Mouse (Mus musculus) c-Kit-positive CD71-negative TER-119-negative erythroid progenitor cells, embryonic 14.5 days (primary cell): ENCODE measurements around the gene Spp2.

Experiments used
- DNase-seq: peaks from one replicate; pipeline ENCODE4 v3.0.0-alpha.2; 2013; ENCODE audit warnings: low read depth

The Spp2 gene

DNA sequence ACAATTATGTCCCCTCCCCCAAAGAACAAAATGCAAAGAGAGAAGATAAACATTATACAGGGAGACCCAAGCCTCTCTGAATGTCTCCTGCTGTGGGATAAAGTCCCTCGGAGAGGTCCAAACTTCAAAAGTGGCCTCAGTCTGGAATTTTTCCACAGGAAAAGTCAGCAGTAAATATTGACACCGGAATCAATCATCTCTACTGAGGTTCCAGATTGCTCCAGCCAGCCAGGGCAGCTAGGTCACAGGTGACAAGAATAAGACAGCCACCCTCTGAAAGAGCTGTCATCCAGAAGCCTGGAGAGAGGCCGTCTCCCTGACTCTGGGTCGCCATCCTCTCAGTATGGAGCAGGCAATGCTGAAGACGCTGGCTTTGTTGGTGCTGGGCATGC lies at the start of gene Spp2:
Gene Spp2 (plus strand): TSS at position 155 of the 392 bp plus-strand sequence.
- DNase-seq, result no peak

GRCm38 (mm10) chr1:88357458-88358090 lies 49.2 kb upstream of the Spp2 start:
- peak; percentile 66 for DNase-seq

DNA sequence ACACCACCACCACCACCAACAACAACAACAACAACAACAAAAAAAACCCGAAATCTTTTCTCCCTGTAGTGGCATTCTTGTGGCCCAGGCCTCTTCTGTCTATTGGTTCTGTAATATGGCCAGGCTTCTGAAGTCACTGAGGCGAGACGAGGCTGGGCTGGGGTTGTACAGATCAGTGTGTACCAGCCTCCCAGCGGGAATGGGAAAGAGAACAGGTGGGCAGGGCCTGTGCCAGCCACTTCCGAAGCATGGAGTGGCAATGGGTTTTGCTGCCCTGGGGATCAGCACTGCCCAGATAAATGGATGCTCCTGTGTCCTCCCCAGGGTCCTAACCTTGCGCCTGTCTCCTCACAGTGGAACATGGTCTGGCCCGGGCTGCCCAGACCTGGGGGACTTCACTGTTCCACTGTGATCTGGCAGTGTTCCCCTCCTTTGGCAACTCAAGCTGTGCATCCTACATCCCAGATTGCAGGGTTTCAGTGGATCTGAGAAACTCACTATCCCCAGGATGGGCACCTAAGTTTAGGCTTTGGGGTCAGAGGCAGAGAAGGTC lies 48.6 kb upstream of the Spp2 start:
- no peak for DNase-seq

DNA sequence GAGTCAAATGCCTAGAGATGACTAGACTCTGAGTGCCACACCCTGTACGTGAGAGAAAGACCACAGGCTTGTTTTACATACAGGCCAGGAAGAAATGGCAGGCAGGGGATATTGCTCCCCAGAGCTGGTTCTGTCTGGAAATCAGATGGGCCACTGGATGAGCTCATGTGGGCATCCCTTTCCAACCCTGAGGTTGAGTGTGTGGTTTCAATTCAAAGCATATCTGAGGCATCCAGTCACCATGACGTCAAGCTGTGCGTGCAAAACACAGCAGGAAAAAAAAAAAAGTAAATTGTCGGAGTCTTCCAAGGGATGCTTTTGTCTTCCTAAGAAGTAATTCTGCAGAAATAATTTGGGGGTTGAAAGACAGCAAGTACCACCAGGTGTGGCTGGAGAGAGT lies 45.7 kb upstream of the Spp2 start:
- DNase-seq, result no peak

DNA sequence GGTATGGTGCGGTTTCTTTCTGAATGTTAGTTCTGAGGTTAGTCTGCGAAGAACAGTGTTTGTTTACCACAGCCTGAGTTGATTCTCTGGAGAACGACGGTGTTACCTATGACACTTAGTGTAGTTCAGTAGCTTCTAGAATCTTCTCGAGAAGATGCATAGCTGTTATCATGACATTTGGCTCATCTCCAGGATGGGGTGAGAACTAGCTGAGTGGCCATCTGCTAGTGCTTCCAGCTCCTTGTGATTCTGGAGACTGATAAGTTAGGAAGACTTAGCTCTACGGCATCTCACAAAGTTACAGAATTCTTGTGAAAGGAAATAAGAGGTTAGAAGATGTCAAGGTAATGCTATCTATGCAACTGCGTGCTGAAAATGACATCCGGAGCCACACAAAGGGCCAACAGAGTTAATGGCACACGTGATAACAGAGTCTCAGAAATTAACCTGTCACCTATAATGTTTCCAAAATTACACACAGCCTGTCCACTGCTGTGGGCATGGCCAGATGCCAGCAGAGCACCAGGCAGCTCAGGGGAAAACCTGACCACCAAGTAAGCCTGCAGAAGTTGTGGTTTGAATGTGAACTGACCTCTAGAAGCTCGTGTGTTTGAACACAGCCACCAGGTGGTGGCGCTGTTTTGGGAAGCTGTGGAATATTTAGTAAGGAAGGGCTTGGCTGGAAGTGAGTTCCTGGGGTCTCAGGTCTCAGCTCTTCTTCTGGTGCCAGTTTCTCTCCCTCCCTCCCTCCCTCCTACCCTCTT lies 39.7 kb upstream of the Spp2 start:
- DNase-seq, result no peak

DNA sequence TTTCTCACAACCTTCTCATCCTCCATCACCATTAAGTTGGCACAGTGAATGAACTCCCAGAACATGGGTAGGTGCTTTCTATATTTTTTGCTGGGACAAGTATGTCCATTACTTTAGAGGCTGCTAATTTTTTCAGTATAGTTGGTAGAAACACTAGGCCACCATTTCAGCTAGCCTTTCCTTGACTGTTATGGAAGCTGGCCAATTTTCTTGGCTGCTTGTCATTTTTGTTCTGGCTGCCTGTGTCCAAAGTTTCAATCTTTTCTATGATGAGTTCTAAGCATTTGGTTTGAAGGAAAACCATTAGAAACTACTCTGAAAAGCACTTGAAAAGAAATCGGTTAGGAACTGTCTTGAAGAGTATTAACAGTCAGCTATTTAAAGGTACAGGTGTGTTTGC lies 28.3 kb upstream of the Spp2 start:
- DNase-seq, result no peak

- no peak for DNase-seq
Observed at GRCm38 (mm10) chr1:88391632-88392031, 15.1 kb upstream of the Spp2 start.

DNA sequence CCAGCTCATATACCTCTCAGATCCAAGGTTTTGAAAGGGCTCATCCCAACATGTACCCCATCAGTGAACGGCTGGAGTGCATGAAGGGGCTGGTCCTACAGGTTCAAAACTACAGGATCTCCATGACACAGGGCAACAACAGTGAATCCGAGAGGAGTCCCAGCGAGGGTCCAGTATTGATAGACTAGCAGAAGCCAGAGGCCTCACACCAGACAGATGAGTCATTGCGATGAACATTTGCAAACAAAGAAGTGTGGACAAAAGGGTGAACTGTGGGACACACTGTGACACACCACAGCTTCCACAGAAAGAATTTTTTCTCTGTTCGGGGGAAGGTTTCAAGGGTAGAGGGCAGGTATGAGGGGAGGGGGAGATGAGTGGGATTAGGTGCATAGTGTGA lies 13.4 kb upstream of the Spp2 start:
- DNase-seq, result no peak

GRCm38 (mm10) chr1:88403378-88403777 lies 3.4 kb upstream of the Spp2 start:
- no peak for DNase-seq

DNA sequence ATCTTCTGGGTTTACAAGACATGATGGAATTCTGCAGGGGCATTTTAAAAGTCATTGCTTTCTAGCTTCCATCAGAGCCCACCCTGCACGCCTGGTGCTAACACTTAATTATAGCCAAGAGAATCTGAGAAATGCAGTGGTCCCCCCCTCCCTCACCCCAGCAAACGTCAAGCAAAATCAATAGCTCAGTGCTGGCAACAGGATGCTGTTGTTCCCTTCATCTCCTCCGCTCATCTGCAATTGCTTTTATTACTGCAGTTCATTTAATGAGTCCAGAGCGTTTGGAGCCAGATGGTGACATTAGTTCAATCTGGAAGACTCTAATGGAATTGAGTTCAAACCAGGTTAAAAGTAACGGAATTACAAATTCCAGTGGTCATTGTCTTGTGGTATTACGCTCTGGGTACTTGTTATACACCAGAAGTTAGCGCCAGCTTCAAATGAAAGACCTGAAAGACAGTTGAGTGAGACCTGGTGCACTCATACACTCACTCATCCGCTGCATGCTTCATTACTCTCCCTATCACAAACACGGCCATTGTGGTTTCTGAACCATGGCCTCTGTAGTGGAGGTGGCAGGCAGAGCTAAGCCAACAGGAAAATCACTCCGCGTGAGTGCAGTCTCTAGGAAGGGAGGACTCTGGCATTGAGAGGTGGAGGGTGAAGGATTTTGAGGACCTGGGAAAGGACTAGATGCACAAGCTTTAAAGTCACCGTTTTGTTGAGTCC lies 519 bp upstream of the Spp2 start:
- no peak for DNase-seq

DNA sequence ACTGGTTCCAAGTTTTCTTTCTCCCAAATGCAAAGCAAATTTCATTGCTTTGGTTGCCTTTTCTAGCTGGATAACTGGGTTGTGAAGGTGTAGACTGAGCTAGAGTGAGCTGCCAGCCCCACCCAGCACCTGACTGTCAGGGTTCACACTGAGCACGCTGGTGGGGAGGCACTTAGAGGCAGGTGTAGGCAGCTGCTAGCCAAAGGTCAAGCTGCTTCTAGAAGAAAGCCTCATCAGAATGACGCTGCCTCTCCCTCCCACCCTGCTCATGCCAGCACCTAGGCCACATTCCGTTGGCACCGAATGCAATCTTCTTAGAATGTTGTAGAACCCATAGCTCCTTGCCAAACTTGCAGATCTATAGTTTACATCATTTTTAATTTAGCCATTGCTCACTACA lies 1.6 kb downstream of the Spp2 start:
- no peak for DNase-seq

- DNase-seq, result no peak
Observed at GRCm38 (mm10) chr1:88412013-88412412, 5.3 kb downstream of the Spp2 start.

DNA sequence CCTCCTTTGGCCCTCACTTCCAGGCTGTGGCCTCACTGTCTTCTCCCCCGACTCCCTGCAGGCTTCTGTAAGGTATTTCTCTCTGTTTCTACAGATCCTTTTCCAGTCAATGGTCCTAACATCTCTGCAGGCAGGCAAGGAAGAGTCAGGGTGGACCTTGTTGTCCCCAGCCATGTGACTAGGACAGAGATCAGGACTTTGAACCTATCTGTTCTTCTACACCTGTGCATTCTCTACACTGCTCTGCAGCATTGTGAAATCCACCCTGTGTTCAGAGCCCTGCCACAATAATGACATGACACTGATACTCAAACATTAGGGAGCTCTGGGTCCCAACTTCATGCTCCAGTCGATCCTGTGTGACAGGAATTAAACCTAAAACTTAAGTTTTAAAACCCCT lies 12.2 kb downstream of the Spp2 start:
- no peak for DNase-seq

GRCm38 (mm10) chr1:88422045-88422444 lies 15.3 kb downstream of the Spp2 start:
- no peak for DNase-seq

DNA sequence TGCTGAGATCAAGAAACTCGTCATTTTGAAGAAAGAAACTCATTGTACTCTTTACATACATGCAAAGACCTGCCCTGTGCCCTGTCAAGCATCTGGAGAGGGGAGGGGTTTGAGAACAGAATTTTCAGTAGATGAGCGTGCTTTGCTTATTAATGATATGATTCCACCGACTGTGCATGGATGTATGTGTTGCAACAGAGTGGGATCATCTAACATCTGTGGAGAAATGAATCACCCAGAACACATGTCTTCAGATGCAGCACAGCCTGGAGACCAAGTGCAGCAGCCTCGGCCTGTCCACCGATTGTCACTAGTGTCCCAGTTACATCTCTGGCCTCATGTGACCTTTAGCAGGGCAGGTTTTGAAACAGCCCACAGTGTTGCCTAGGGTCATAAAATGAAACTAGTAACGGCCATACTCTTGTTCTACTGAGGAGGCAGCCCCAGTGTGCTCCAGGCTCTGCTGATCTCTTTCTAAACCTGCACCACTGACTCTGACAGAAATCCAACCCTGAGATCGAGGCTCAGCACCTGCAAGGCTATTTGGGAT lies 16.2 kb downstream of the Spp2 start:
- DNase-seq, result no peak

GRCm38 (mm10) chr1:88424602-88425252 lies 18.0 kb downstream of the Spp2 start:
- DNase-seq, result peak; percentile 67

GRCm38 (mm10) chr1:88427987-88428741 lies 21.4 kb downstream of the Spp2 start:
- no peak for DNase-seq

- DNase-seq, result no peak
Observed at GRCm38 (mm10) chr1:88429413-88429812, 22.7 kb downstream of the Spp2 start.

DNA sequence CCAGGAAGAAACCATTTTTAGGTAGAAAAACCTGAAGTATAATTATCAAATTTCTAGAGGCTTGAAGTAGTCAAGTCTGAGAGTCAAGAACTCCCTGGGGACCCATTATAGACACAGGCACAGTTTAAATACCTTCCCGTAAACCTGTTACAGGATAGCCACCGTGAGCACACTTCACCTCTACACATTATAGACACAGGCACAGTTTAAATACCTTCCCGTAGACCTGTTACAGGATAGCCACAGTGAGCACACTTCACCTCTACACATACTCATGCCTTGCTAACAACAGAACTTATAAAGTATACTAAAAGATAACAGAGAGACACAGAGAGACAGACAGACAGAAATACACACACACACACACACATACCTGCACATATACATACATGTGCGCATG lies 24.5 kb downstream of the Spp2 start:
- DNase-seq, result no peak

- no peak for DNase-seq
Observed at GRCm38 (mm10) chr1:88432601-88433000, 25.8 kb downstream of the Spp2 start.
